Comparison of ENCODE assay signal across 27 mouse cellular contexts in the genomic region with DNA sequence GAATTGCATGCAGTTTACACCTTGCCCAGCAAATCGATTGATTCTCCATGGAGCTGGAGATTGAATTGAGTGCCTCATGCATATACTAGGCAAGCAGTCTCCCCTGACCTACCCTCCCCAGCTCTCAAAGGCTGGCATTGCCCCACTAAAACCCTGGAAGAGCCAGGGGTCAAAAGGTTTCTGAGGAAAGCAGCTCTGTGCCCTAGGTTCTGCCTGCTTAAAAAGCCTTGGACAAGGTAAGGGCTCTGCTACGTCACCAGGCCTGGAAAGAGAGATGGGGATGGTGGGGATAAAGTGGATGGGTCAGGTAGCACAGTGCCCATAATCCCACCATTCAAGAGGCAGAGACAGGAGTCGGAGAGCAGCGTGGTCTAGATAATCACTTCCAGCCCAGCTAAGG. TPM values are rescaled to one million over a fixed set of nuclear protein-coding genes. Genes with fewer than 3 reads are reported as not detected.
"Had no signal": no experiment of that assay in that cellular context is flagged by ENCODE, and none has a peak within 500 bp of the region (broad histone marks: within the 10 kb centered on the region; RNA-seq: fewer than 3 reads in every experiment).

No protein-coding gene starts in this region.

- H3K4me2 ChIP-seq: liver, embryonic 12.5 days; liver, embryonic 15.5 days; lung, embryonic 15.5 days; midbrain, embryonic 15.5 days; neural tube, embryonic 13.5 days had no signal

- H3K27ac ChIP-seq: kidney, postnatal 0 days; layer of hippocampus, adult 2 months; liver, embryonic 12.5 days; liver, embryonic 15.5 days; lung, embryonic 15.5 days; midbrain, embryonic 10.5 days; midbrain, embryonic 15.5 days; neural tube, embryonic 13.5 days had no signal

- H3K9ac ChIP-seq: liver, embryonic 12.5 days; liver, embryonic 15.5 days; lung, embryonic 15.5 days; midbrain, embryonic 15.5 days; neural tube, embryonic 13.5 days had no signal

- H3K9me3 ChIP-seq: liver, embryonic 12.5 days; liver, embryonic 15.5 days; lung, embryonic 15.5 days; midbrain, embryonic 10.5 days; midbrain, embryonic 15.5 days; neural tube, embryonic 13.5 days had no signal

- H3K4me3 ChIP-seq: layer of hippocampus, adult 2 months; liver, embryonic 12.5 days; liver, embryonic 15.5 days; lung, embryonic 15.5 days; megakaryocyte, embryonic 14.5 days; midbrain, embryonic 10.5 days; midbrain, embryonic 15.5 days; neural tube, embryonic 13.5 days had no signal

- H3K36me3 ChIP-seq: midbrain, embryonic 15.5 days had no signal

- DNase-seq: kidney, adult 2 months; layer of hippocampus, adult 9-11 months; liver; lung, adult 18-20 months; lung, postnatal 10 days; lung, postnatal 36 days; retina, postnatal 1 day; right cerebral cortex, postnatal 25 days; spleen, adult 18-20 months; thymus, adult 2 months; thymus, postnatal 14 days had no signal

- ATAC-seq: intestine, postnatal 0 days; liver, embryonic 12.5 days; midbrain, embryonic 15.5 days had no signal

RNA-seq across cellular contexts. Expression of gene Gm20481, which starts 14.9 kb away (rescaled TPM):
- total RNA-seq: layer of hippocampus, adult 2 months; layer of hippocampus, postnatal 25 days; left cerebral cortex, postnatal 25 days; neutrophil, adult 5-6 weeks had no signal
- polyA plus RNA-seq: intestine, embryonic 14.5 days; intestine, postnatal 0 days; kidney, adult 2 months; kidney, embryonic 14.5 days; kidney, postnatal 0 days; large intestine, adult 2 months; liver, embryonic 15.5 days; lung, embryonic 15.5 days; midbrain, embryonic 15.5 days; neural tube, embryonic 13.5 days; thymus, adult 2 months had no signal

RNA-seq across cellular contexts. Expression of gene Hspa1l, which starts 17.7 kb away (rescaled TPM):
- total RNA-seq: neutrophil, adult 5-6 weeks had no signal
